Mouse (Mus musculus) ES-CJ7 (cell line): ENCODE results near the gene Otop1.

Experiments
- DNase-seq: peaks from one replicate; pipeline ENCODE4 v3.0.0; 2011; ENCODE audit warnings: low read depth, low spot score

The Otop1 gene

DNA sequence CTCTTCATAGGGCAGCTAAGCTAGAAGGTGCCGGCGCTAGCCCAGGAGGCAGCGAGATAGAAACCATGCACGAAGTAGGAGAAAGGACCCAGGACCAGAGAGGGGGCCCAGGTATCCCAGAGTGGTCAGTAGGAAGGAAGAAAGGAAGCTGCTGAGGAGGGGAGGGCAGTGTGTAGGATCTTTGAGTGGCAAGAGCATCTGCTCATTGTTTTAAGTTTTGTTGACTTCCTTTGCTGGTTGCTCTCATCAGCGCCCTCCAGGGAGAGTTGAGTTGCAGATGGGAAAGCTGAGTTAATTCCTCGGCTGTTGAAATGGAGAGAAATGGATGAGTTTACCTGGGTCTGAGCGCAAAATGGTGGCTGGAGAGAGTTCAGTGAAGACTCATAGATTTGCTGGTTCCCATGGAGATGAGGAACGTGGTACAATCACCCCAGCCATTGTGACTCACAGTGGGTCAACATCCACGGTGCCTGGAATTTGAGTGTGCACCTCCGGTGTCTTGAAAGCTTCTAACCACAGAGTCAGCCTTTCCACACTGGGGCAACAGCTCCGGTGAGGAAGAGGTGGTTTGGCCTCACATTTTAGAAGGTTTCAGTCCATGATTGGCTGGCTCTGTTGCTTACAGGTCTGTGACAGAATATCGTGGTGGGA is 26.1 kb downstream of the Otop1 start:
- no peak for DNase-seq

DNA sequence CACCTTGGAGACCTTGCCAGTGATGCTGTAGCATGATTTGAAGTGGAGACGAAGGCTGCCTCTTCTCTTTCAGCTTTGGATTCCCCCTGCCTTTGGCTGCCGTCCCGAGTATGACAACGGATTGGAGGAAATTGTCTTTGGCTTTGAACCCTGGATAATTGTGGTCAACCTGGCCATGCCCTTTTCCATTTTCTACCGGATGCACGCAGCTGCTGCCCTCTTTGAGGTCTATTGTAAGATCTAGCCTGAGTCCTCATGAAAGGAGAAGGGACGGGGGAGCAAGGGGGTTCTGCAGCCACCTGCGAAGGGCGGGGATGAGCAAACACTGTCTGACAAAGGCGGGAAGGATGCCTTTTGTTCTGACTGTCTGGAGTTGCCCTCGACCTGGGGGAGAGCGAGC is 26.9 kb downstream of the Otop1 start:
- no peak for DNase-seq

DNA sequence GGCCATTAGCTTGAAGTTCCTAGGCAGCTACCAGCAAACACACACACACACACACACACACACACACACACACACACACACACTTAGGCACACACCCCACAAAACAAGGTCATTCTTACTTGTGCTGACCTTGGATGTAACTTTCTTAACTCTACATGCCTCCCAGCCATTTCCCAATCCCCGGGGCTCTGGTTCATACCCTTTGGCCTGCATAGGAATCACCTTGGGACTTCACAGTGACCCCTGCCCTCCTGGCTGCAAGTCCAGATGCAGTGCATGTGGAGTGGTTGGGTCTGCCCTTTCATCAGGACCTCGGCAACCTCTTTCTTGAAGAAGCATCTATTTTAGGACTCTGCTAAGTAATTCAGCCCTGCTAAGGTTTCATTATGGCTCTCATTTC is 29.5 kb downstream of the Otop1 start:
- DNase-seq = no peak

DNA sequence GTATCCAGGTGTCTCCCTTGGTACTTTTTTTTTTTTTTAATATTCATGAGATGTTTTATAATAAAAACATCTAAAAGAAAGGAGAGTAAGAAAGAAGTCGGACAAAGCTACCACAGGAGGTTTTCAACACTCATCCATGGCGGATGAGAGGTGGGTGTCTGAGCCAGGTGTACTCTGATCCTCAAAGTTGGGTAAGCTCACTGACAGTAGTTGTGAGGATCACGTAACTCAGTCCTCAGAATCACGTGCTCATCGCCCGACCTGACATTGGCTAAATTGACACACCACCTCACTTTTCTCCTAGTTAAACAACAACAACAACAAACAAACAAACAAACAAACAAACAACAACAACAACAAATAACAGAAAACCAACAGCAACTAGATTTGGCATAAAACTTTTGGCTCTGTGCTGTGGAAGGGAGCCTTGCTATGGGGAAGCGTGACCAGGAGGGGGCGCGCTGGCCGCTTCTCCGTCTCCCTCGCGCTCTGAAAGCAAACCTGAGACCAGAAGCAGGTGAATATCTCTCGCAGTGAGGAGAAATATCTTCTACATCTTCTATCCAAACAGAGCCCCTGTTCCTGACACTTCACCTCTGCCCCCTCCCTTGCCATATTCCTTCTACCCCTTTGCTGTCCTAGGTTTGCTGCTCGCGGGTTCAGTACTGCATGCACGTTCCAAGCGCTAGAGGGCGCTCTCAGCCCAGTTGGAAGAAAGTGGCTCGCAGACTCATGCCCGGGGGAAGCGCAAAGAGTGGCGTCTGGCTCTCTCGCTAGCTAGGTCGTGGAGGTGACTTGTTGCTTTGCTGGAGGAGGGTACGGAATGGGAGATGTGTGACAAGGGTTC is 31.7 kb downstream of the Otop1 start:
- peak; percentile 88 for DNase-seq

DNA sequence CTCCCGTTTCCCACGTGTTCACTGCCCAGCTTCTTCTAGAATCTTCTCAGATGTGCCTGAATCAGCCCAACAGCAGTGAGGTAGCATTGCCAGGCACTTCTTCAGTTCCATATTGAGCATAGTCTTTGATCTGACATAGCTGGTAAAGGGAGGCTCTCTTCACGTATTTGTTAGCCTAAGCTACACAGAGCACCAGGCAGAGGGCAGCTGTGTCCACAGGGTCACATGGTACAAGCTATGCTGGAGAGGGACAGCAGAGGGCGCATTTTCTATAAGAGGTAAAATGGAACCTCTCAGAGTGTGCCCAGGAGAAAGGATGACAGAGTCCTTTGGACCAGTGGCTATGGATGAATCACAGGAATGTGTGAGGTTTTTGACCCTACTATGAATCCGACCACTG is 33.1 kb downstream of the Otop1 start:
- peak; percentile 64 for DNase-seq

DNA sequence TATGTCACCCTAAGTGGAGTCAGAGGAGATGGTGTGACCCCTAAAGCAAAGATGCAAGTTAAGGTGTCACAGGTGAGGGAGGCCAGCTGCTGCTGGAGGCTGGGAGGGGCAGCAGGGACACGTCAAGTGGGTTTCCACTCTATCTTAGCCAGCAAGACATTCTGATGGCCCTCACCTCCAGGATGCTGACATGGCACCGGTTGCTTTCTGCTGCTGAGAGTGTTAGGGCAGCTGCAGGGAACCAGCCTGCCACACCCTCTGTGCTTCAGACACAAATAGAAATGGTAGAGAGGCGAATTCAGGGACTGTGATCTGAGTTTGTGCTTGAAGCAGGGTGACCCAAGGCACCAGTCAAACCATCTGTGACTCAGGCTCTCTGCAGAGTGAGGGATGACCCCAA is 34.0 kb downstream of the Otop1 start:
- no peak for DNase-seq

DNA sequence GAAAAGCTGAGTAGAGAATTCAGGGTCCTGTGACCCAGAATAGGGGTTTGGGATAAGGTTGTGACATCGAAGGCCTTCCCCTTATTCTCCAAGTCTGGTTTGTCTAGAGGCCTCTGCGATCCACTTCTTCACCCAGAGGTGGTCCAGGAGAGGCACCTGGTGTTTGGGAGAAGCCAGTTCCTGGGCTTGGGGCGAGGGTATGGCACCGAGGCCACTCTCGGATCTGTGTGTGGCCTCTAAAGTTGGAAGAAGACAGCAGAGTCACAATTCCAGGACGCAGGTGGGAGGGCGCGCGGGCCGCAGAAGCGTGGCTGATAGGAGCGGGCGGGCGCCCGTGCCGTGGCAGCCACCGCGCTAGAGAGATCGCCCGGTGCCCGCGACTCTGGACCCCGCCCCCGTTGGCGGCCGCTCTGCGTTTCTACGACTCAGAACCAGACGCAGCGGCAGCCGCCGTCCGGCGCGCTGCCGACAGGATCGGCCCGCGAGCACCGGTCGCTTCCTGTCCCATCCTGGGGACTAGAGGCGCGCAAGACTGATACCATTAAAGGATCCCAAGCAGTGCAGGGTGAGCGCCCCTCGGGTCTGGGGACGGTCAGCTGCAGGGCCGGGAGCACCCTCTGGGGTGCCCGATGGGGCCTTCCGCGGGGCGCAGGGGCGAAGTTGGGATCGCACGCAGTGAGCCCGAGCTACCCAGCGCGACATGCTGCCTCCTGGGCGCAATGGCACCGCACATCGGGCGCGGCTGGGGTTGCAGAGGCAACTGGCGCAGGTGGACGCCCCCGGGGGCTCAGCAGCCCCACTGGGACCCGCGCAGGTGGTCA is 43.4 kb downstream of the Otop1 start, which contains the start of gene Drd5:
TSS of gene Drd5 (plus strand) at position 402 of the 821 bp plus-strand sequence.
- no peak for DNase-seq

DNA sequence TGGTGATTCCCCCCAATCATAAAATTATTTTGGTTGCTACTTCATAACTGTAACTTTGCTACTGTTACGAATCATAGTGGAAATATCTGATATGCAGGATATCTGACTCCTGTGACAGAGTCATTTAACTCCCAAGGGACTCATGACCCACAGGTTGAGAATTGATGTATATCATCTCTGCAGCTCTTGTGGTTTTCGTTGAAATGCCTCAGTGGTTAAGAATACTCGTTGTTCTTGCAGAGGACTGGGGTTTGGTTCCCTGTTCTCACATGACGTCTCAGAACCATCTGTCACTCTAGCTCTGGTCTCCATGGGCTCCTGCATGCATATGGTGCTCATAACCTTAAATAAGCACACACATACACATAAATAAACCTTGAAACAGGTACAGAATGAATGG is 57.6 kb downstream of the Otop1 start:
- no peak for DNase-seq

DNA sequence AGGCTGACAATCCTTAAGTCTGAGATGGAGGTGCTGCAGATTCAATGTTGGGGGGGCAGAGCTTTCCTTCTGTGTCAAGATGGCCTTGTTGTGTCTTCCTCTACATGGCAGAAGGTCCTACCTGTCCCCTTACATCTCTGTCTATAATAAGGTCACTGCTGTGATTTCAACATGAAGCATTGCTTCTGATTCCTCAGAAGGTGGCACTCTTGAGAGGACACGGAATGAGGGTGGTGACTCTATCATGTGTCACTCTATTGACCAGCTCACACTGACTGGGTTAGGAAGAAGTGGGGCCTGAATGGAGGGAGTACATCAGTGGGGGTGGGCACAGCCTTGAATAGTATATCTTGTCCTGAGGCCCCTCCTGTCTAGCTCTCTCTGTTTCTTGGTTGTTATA is 58.8 kb downstream of the Otop1 start:
- DNase-seq = no peak

DNA sequence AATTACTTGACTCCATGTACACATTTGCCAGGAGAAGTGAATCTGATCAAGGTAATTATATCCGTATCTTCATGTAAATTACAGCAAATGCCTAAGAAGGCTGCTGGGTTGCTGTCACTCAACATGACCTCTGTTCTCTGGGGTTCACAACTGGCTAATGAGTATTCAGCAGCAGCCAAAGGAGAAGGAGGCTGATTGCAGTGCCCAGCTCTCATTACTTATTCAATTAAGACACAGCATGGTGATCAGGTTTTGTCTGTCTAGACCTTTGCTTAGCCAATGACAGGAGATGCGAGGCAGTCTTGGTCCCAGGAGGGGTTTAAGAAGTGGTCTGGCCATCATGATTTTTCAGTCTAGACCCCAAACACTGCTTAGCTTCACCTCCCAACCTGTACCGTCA is 67.3 kb downstream of the Otop1 start:
- no peak for DNase-seq

DNA sequence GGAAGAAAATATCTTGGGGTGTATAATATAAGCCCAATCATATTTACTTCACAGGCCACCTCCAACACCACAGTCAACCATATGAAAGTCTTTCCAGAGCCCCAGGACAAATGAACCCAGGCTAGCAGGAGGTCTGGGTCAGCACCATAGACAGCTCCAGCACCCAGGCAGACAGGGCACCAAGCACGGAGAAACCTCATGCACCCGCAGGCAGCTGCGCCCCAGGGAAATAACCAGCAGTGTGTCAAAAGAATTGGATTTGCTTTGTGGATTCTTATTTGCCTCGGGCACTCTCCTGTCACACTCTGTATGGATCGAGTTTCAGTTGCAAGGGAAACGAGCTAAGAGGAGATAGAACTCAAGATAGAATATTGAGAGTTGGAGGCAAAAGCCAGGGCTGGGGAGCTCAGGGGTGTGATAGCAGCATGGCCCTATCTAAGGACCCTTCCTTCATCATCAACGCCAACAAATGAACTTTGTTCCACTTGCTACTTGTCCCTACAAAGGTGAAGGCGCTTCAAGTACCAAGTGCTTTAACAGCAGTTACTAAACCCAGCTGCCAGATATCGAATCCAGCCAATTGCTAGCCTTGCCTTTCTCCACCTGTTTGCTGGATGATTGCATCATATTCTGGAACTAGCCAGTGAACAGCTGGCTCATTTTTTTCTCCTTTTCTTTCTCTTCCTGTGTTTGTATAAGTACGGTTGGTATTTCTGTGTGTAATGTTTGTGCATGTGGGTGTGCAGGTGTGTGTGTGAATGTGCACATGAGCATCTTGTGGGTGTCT is 71.1 kb downstream of the Otop1 start:
- DNase-seq = peak; percentile 46

DNA sequence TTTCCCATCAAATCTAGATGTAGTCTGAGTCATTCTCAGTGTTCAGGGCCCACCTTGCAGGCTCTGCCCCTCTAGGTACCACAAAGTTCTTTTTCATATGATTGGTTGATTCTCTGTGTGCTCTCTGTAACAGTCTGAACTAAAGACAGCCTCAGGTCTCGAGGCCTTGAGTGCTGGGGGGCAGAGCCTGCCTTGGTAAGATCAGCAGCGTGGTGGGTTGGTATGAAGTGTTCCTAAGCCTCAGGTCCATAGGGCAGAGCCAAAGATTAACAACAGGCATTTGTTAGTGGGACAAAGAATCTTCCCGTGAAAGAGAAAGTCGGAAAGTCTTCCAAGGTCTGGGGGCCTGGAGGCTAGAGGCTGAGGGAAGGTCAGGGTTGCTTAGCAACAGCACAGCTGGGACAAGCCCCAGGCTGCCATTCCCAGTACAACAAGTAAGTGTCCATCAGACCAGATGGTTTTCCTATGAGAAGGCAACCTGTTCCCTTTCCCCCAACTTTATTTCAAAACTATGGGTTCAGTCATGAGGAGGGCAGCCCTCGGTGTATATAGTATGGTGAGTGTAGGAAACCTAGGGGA is 74.7 kb downstream of the Otop1 start:
- DNase-seq = no peak
